Mouse (Mus musculus) right cerebral cortex, adult 18-20 months (tissue): ENCODE results near the gene Exoc3l2.

ENCODE experiments used
- DNase-seq: peaks from one replicate; pipeline ENCODE4 v3.0.0; 2022; ENCODE audit warnings: mixed read lengths

Exoc3l2 gene

DNA sequence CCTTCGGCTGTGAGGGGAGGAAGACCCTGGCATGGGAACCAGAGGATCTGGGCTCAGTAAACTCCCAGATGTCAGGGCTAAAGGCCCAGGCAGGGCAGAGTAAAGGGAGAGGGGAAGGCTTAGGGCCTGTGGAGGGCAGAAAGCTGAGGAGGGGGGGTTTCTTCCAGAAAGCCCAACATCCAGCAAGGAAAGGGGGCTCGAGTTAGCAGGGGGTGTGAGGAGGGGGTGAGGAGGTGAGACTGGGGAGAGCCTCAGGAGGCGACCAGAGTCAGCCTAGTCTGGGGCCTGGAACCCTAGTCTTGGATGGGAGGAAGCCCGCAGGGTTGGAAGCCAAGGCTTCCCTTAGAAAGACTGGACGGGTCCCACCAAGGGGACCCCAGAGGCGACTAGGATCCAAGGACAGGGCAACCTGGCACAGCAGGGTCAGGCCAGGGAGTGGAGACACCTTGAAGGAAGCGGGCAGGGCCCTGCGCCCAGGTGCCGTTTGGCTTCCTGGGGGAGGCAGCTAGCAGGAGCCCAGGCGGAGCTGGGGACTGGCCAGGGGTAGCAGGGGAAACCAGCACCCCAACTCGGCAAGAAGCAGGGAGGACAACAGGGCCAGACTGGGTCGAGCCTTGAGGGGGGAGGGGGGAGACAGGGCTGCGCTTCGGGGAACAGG is 5.6 kb upstream of the Exoc3l2 start:
- DNase-seq: no peak

DNA sequence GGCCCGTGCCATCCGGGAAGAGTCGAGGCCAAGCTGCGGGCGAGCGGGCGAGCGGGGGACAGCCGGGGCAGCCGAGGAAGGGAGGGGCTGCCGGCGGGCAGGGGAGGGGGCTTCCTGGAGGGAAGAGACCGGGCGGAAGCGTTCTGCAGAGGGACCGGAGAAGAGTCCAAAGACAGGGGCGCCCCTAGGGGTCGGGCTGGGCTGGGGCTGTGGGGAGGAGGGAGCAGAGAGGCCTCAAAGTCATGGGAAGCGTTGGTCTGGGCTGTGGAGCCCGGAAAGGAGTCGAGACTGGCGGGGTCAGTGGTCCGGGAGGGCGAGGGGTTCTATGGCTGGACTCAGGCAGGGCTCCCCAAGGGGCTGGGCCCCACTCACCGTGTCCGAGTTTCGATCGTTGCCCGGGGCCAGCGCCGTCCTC is 5.1 kb upstream of the Exoc3l2 start:
- DNase-seq: peak; percentile 13

DNA sequence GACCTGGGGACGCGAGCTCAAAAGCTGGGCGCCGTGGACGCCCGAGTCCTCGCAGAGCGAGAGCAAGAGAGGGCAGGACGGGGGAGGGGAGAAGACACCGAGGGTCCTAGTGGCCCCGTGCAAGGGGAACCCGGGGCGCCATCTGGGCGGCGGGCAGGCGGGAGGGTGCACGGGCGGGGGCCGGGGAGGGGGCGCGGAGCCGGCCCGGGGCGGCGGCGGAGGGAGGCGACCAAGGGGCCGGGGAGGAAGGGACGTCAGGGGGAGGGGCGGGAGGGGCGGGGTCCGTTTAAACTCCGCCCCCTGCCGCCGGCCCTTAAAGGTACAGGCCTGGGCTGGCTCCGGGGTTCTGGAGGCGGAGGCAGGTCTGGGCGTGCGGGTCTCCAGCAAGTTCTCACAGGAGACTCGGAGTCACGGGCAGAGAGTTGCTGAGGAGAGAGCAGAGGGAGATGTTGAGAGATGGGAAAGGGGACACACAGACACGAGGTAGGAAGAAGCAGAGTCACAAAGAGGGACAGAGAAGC is 4.5 kb upstream of the Exoc3l2 start, which contains the start of gene Mark4:
Mark4 (minus strand) TSS at position 231 of the 521 bp plus-strand sequence.
- peak; percentile 69 for DNase-seq

DNA sequence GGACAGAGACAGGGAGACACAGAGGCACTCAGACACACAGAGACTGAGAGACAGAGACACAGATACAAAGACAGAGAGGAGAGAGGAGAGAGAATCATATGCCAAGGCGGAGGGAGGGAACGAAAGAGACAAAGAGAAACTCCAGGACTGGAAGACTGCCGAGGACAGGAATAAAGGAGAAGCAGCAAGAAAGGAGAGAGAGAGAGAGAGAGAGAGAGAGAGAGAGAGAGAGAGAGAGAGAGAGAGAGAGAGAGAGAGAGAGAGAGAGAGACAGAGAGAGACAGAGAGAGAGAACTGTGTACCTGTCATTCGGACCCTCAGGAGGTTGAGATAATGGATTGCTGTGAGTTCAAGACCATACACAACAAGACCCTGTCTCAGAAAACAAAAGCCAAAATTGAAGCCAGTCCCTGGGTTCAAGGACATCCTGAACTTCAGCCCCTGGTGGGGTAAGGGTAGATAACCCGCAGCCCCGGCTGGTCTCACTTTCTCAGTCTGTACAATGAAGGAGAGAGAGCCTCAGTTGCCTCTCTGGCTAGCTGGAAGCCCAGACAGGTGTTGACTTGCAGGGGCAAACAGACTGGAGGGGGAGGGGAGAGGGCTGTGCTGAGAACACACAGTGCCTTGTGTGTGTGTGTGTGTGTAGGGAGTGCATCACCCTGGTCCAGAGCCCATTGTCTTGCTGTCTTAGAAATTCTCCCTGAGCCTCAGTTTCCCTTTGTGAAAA is 3.8 kb upstream of the Exoc3l2 start:
- DNase-seq: no peak

DNA sequence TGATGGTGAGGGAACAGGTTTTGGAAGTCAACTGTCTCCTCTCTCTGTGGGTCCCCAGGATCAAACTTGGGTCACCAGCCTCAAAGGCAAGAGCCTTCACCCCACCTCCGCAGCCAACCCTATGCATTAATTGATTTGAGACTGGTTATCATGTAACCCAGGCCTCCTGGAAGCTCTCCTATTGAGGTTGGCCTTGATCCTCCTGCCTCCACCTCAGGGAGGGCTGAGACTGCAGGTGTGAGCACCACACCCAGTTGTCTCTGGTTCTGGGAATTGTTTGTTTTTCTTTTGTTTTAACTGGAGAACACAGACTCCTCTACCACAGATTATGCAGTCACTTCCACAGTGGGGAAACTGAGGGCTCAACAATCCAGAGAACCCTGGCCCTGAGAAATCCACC is 2.6 kb upstream of the Exoc3l2 start:
- no peak for DNase-seq

DNA sequence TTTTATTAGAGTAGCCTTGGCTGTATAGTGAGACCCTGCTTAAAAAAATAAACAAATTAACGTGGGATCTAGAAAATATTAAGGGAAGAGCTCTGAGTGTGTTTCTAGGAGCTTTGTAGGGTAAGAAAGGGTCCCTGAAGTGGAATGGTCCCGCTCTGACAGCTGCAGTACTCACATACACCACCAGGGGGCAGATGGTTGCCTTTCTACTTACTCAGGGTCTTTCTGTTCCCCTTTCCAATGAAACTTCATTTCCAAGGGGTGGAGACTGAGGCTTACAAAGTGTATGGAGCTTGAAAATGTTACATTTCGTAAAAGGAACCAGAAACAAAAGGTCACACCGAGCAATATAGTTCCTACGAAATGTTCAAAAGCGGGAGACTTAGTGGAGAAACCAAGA is 1.6 kb upstream of the Exoc3l2 start:
- peak; percentile 59 for DNase-seq

DNA sequence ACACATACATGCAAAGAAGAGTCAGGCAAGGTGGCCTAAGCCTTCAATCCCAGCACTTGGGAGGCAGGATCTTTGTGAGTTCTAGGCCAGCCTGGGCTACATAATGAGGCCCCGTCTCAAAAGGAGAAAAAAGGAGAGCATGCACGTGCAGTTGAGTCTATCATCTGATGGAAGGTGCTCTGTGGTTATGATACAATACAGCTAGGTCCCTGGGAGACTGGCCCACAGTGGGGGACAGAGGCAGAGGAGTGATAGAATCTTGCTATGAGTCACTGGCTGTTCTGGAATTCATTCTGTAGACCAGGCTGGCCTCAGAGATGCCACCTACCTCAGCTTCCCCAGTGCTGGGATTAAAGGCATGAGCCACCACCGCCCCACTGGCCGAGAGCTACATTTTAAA is 688 bp upstream of the Exoc3l2 start:
- no peak for DNase-seq

DNA sequence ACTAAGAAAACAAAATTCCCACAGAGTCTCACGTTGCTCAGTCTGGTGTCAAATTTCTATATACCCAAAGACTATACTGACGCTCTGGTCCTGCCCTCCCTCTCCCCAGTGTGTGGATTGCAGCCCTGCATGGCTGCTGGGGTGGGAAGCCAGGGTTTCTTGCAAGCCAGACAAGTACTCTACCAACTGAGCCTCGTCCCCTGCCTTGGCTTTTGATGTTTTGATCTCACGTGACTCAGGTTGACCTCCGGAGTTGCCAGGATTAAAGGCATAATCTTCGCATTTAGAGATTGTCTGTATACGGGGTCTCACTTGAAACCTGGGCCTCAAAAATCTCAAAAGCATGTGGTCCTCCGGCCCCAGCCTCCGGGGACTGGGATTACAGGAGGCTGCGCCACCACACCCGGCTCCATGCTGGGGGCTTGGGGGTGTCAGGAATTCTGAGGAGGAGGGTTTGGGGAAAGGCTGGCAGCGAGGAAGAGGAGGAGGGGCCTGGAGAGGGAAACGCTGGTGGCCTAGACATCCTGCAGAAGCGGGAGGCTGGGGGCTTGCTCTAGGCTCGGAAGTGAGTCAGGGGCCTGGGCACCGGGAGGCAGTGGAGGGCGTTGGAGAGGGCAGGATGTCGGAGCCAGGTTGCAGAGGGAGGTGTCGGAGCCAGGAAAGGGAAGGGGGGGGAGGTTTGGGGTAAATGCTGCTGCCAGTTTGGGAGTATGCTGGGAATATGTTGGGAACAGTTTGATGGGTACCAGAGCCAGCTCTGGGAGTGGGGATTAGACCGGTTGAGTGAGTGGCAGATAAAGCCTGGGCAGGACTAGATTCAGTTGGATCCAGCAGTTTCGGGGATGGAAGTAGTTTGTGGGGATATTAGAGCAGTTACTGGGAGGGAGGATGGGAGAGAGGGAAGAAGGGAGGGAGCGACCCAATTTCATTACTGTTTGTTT is 1.5 kb downstream of the Exoc3l2 start:
- DNase-seq: no peak

DNA sequence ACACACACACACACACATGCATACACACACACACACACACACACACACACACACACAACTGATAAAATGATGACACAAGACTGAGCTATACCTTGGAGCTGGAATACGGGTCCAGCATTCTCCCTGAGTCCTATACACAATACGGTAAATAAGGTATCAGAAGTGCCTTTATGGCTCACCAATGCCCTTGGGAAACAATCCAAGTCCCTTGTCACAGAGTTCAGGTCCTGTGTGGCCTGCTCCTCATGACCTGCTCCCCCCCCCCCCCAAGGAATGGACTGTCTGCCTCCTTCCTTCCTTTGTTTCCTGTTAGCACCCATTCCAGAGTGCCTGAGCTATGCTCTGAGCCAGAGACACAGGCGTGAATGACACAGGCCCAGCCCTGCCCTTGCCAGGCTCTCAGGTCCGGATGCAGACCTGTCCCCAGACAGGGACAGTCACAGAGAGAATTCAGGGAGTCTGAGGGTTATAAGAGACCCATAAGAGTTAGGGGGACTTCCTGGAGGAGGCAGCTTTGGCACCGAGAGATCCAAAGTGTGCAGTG is 3.5 kb downstream of the Exoc3l2 start:
- no peak for DNase-seq

DNA sequence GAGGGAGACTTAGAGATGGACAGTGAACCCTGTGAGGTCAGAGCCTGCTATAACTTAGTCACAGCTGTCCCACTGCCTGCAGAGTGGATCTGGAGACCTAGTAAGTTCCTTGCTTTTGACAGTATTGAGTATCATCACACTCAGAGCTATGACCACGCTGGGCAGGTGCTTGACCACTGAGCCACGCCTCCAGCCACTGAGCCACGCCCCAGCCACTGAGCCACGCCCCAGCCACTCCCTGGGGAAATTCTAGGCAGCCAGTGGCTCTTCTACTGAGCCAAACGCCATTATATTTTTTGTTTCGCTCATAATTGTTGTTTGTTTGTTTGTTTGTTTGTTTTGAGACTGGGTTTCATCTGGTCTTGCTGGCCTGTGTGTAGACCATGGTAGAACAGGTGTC is 4.5 kb downstream of the Exoc3l2 start:
- no peak for DNase-seq

DNA sequence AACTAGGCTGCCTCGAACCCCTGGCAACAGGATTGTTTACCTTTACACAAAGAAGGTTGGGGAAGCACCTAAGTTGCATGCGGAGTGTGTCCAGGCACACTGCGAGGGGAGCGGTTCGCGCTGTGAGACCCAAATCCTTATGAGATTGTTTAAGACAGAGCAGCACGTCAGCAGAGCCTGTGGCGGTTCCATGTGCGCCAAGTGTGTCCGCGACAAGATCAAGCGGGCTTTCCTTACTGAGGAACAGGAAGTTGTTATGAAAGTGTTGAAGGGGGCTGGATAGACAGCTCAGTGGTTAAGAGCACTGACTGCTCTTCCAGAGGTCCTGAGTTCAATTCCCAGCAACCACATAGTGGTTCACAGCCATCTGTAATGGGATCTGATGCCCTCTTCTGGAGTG is 5.1 kb downstream of the Exoc3l2 start:
- DNase-seq: no peak

DNA sequence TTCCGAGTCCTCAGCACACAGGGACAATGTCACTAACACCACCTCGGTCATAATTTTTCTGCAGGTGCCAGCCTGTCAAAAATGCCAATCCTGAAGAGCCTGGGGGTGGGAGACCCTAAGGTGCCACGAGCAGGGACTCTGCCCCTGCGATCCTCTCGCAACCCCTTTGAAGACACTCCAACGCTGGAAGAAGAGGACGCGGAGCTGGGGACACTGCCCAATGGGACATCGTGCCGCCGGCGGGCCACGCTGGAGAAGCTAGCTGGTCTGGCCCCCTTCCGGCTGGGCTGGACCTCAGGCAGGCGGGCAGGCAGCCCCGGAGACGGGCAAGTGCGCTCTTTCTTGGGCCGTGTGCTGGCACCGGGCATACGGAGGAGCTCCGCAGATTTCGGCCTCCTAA is 6.3 kb downstream of the Exoc3l2 start:
- DNase-seq: no peak

DNA sequence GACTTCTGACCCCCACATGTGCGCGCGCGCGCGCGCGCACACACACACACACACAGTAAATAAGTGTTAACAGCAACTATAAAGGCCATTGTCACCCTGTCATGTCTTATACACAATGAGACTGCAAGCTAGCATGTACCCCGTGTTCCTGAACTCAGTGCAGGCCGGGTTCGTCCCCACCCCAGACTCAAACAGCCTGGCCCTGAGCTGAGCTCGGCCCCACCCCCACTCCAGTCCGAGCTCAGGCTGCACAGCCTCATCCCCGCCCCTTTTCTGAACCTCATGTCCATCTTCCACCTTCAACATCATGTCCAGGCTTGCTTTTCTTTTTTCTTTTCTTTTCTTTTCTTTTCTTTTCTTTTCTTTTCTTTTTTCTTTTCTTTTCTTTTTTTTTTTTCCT is 7.2 kb downstream of the Exoc3l2 start:
- DNase-seq: no peak

DNA sequence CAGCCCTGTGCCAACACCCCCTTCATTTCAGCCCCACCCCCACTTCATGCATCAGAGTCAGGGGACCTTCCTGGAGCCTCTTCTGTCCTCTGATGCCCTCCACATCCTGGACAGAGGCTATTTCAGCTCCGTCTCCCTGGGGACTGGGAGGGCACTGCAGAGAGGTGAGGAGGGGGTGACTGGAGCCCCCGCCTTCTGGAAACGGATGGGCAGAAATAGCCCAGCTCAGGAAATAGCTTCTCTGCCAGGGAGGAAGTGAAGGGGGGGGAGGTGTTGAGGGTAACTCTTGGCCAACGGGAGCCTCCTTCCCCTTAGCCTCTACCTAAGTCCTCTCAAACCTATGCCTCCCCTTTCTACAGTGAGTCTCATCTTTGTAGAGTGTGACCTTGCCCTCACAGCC is 9.3 kb downstream of the Exoc3l2 start:
- DNase-seq: no peak

DNA sequence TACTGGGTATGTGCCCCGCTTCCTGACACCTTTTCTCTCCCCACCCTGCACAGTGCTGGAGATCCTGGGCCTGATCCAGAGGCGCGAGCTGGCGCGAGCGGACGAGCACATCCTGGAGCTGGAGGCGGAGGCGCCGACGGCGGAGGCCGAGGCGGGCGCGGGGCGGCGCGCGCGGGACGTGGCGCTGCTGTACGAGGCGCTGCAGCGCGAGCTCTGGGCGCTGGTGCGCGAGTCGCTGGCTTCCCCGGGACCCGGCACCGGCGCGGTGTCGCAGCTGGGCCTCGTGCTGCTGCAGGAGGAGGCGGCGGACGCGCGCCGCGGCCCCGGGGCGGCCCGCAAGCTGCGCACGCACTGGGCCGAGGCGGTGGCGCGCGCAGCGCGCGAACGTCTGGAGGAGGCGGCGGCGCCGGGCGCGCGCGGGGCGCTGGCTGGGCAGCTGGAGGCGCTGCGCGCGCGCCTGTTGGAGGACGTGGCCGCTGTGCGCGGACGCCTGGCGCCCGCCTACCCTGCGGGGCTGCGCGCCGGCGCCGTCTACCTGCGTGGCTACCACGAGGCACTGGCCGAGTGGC is 10.8 kb downstream of the Exoc3l2 start:
- peak; percentile 86 for DNase-seq

DNA sequence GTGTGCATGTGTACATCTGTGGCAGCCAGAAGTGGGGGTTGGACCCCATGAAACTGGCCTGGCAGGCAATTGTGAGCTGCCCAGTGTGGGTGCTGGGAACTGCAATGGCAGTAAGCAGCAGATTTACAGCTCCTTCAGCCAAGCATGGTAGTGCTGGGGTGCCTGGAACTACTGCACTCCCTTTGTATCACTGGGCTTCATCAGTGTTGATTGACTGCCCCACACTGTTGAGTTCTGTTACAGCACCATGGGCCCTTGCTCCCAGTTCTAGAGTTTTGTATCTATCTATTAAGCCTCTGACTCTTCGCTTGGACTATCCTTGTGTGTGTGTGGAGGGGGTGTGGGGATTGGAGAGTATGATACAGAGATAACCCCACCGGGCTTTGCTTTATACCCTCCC is 14.0 kb downstream of the Exoc3l2 start:
- DNase-seq: no peak

DNA sequence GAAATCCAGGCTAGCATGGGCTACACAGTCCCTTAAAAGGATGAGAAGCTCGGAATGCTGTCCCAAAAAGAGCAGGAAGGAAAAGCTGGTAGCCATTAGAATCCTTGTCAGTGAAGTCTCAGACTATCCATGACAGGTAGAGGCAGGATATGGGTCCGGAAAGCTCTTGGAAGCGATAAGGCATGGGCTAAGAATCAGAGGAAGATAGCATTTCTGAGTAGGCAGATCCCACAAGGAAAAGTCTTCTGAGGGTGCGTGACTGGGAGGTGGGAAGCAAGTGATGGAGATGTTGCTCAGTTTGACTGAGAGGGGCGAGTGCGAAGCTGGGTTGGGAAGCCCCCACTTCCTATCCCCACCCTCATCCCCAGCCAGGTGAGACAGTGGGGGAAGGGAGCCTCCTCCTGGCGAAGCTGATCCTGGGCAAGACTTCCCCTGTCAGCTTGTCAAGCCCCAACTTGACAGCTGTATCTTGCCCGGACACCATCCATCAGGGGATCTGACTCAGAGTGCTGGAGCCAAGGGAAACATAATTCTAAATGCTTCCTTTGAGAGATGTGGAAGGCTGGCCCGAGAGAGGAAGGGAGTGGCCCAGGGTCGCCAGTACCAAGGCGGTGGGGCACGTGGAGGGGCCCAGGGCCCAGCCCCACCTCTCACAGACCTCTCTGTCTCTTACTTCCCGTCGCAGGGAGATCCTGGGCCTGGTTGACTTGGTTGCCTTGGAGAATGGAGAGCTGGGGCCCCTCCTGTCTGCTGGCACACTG is 14.7 kb downstream of the Exoc3l2 start:
- no peak for DNase-seq

DNA sequence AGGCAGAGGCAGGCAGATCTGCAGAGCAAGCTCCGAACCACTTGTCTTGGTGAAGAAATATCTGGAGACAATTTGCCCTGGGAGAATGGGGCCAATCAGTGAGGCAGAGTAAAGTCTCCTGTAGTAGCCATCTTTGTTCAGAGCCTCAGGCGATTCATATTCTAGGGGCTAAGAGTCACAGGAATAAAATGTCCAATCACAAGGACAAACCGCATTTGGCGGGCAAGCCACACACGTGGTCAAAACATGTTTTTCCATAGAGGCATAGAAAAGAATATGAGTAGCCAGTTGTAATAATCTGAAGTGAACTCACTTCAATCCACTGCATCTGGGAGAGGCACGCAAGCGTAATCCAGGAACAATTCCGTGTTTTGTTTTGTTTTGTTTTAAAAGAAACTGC is 20.1 kb downstream of the Exoc3l2 start:
- DNase-seq: no peak

DNA sequence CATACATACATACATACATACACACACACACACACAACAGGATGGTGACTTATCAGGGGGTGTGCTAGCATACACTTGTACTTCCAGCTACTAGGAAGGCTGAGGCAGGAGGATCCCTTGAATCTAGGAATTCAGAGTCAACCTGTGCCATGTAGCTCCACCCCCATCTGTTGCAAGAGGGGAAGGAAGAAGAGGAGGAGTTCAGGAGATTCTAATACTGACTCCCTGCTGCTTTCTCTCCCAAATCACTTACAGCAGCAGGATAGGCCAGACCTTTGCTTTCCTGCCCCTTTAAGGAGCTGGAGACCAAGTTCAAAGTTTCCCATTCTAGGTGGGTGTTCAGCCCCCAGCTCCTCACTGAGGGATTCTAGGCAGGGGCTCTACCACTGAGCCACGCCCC is 22.4 kb downstream of the Exoc3l2 start:
- no peak for DNase-seq

DNA sequence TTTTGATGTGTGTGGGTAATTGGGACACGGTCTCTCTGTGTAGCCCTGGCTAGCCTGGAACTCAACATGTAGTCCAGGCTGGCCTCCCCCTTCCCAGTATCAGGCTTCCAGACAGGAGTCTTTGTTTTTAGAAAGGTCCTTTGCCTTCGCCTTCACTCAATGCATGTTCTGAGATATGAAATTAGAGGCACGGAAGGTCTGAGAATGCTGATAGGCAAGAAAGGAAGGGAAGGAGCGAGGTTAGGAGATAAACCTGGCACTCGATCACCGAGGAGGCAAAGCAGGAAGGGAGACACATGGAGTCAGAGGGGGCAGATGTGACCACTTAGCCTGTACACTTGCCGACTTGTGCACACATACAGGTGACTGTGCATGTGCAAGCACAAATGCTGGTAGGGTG is 23.4 kb downstream of the Exoc3l2 start:
- DNase-seq: no peak

DNA sequence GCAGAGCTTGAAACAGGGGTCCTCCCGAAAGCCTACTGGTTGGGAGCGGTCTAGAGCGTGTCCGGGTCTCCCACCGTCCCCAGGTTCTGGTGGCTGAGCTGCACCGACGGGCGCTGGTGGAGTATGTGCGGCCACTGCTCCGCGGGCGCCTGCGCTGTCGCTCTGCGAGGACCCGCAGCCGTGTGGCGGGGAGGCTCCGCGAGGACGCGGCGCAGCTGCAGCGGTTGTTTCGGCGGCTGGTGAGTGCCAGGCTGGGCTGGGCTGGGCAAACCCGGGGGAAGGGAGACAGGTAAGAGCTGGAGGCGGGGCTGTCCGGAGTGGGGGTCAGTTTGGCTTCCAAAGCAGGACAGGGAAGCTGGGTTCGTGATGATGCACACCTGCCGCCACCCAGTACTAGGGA is 26.4 kb downstream of the Exoc3l2 start:
- DNase-seq: no peak

DNA sequence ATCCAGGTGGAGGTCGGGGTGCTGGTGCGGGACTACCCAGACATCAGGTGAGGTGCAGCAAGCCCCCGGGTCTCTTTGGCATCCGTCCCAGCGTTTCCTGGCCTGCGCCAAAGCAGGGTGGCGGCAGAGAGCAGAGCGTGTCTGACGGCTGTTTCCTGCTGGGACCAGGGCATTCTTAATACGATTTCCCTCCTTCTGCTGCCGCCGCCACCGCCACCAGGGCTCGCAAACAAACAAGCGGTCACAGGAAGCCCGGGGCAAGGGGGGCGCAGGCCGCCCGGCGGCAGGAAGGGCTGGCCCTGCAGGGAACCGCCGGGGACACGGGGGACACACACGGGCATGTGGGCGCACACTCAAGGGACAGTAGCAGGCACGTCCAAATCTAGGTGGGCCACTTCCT is 28.6 kb downstream of the Exoc3l2 start:
- no peak for DNase-seq
